Mouse (Mus musculus) MEL (cell line): Measurements from ENCODE around the gene Stat4. TPM values are rescaled to one million over a fixed set of nuclear protein-coding genes. Genes with fewer than 3 reads are reported as not detected.

Source experiments
- DNase-seq: peaks from one replicate; pipeline ENCODE4 v3.0.0; 2011; ENCODE audit warnings: low read depth, low spot score
- H3K27ac ChIP-seq: 2 replicates; pipeline ENCODE4 v1.5.1; 2012; ENCODE audit warnings: low read depth, mild to moderate bottlenecking, control low read depth, low read length, moderate library complexity; ENCODE audit not compliant: control insufficient read depth
- H3K27me3 ChIP-seq, 2 experiments: fragments of 150-350 bp in 1 of 2; sonication (generic) in 1 of 2; 2 replicates each; pipeline ENCODE4 v1.6.1; 2012; ENCODE audit warnings: low read length in 2 of 2, mild to moderate bottlenecking in 2 of 2, improper control_type of control experiment in 1 of 2, moderate library complexity in 1 of 2; ENCODE audit not compliant: insufficient read depth in 2 of 2, control insufficient read depth in 1 of 2
- H3K36me3 ChIP-seq, 2 experiments: 2 replicates each; pipeline ENCODE4 v1.6.1; 2012 to 2014; ENCODE audit warnings: low read length in 2 of 2, improper control_type of control experiment in 1 of 2, inconsistent platforms in 1 of 2, mild to moderate bottlenecking in 1 of 2; ENCODE audit not compliant: insufficient read depth in 2 of 2, control insufficient read depth in 1 of 2
- H3K4me1 ChIP-seq, 2 experiments: fragments of 150-350 bp in 1 of 2; sonication (generic) in 1 of 2; 2 replicates each; pipeline ENCODE4 v1.6.1; 2012; ENCODE audit warnings: low read length in 2 of 2, improper control_type of control experiment in 1 of 2, mild to moderate bottlenecking in 1 of 2; ENCODE audit not compliant: insufficient read depth in 2 of 2, control insufficient read depth in 1 of 2
- H3K4me3 ChIP-seq, 2 experiments: fragments of 150-350 bp in 1 of 2; sonication (generic) in 1 of 2; 2 replicates each; pipeline ENCODE4 v1.5.1; 2012; ENCODE audit warnings: low read depth in 2 of 2, low read length in 2 of 2, mild to moderate bottlenecking in 2 of 2, moderate library complexity in 2 of 2, control low read depth in 1 of 2, improper control_type of control experiment in 1 of 2; ENCODE audit not compliant: control insufficient read depth in 1 of 2, insufficient read depth in 1 of 2
- H3K79me2 ChIP-seq: 2 replicates; pipeline ENCODE4 v1.6.1; 2012; ENCODE audit warnings: mild to moderate bottlenecking, low read length, moderate library complexity; ENCODE audit not compliant: control insufficient read depth, poor library complexity, insufficient read depth
- H3K9ac ChIP-seq: 2 replicates; pipeline ENCODE4 v1.6.1; 2012; ENCODE audit warnings: low read depth, mild to moderate bottlenecking, control low read depth, low read length, moderate library complexity; ENCODE audit not compliant: control insufficient read depth, poor library complexity, severe bottlenecking
- H3K9me3 ChIP-seq: fragments of 150-350 bp; sonication (generic); replicated peaks from 2 replicates; pipeline ENCODE4 v1.6.1; 2012; ENCODE audit warnings: mild to moderate bottlenecking, low read length, improper control_type of control experiment, moderate library complexity; ENCODE audit not compliant: insufficient read depth
- CHD2 ChIP-seq: IDR thresholded peaks from 2 replicates; pipeline ENCODE4 v1.6.1; 2011; ENCODE audit warnings: low read length, improper control_type of control experiment
- CTCF ChIP-seq, 3 experiments: IDR thresholded peaks in 2 of 3; conservative IDR thresholded peaks in 1 of 3; 2 replicates each; pipeline ENCODE4 v1.5.1; 2011 to 2012; ENCODE audit warnings: low read length in 3 of 3, low read depth in 2 of 3, mild to moderate bottlenecking in 2 of 3, improper control_type of control experiment in 1 of 3, inconsistent platforms in 1 of 3, mixed read lengths in 1 of 3, moderate library complexity in 1 of 3; ENCODE audit not compliant: control insufficient read depth in 1 of 3, insufficient read depth in 1 of 3, poor library complexity in 1 of 3, severe bottlenecking in 1 of 3
- E2F4 ChIP-seq: IDR thresholded peaks from 2 replicates; pipeline ENCODE4 v1.6.1; 2011; ENCODE audit warnings: low read depth, low read length, improper control_type of control experiment, borderline replicate concordance
- ELF1 ChIP-seq: IDR thresholded peaks from 2 replicates; pipeline ENCODE4 v1.6.1; 2014; ENCODE audit warnings: low read depth, mild to moderate bottlenecking, inconsistent platforms, low read length, improper control_type of control experiment, moderate library complexity
- ETS1 ChIP-seq: IDR thresholded peaks from 2 replicates; pipeline ENCODE4 v1.6.1; 2012; ENCODE audit warnings: low read depth, mild to moderate bottlenecking, inconsistent platforms, low read length, improper control_type of control experiment, moderate library complexity
- GATA1 ChIP-seq: IDR thresholded peaks from 2 replicates; pipeline ENCODE4 v1.6.1; 2011; ENCODE audit warnings: low read depth, low read length, improper control_type of control experiment
- JUND ChIP-seq: IDR thresholded peaks from 2 replicates; pipeline ENCODE4 v1.6.1; 2011; ENCODE audit warnings: low read depth, mild to moderate bottlenecking, improper control_type of control experiment, low read length
- KAT2A ChIP-seq: conservative IDR thresholded peaks from 2 replicates; pipeline ENCODE4 v1.6.1; 2012; ENCODE audit warnings: low read depth, low read length, improper control_type of control experiment, inconsistent platforms
- MAX ChIP-seq: IDR thresholded peaks from 2 replicates; pipeline ENCODE4 v1.6.1; 2011; ENCODE audit warnings: low read length, improper control_type of control experiment
- MAZ ChIP-seq: IDR thresholded peaks from 2 replicates; pipeline ENCODE4 v1.6.1; 2012; ENCODE audit warnings: low read depth, mild to moderate bottlenecking, inconsistent platforms, low read length, improper control_type of control experiment
- MXI1 ChIP-seq: IDR thresholded peaks from 2 replicates; pipeline ENCODE4 v1.6.1; 2011; ENCODE audit warnings: mild to moderate bottlenecking, low read depth, low read length, improper control_type of control experiment
- NELFE ChIP-seq: IDR thresholded peaks from 2 replicates; pipeline ENCODE4 v1.6.1; 2011; ENCODE audit warnings: low read depth, low read length, improper control_type of control experiment
- NRF1 ChIP-seq: IDR thresholded peaks from 2 replicates; pipeline ENCODE4 v1.6.1; 2014; ENCODE audit warnings: low read depth, mild to moderate bottlenecking, inconsistent platforms, low read length, improper control_type of control experiment, moderate library complexity; ENCODE audit not compliant: poor library complexity, insufficient read depth, severe bottlenecking
- POLR2AphosphoS5 ChIP-seq: IDR thresholded peaks from 2 replicates; pipeline ENCODE4 v1.6.1; 2012; ENCODE audit warnings: low read depth, borderline replicate concordance, mild to moderate bottlenecking, inconsistent platforms, low read length, moderate library complexity, mixed read lengths
- RCOR1 ChIP-seq: IDR thresholded peaks from 2 replicates; pipeline ENCODE4 v1.6.1; 2012; ENCODE audit warnings: low read depth, mild to moderate bottlenecking, inconsistent platforms, low read length, improper control_type of control experiment
- SMC3 ChIP-seq: IDR thresholded peaks from 2 replicates; pipeline ENCODE4 v1.6.1; 2011; ENCODE audit warnings: low read depth, low read length, improper control_type of control experiment
- UBTF ChIP-seq: IDR thresholded peaks from 2 replicates; pipeline ENCODE4 v1.6.1; 2012; ENCODE audit warnings: low read depth, mild to moderate bottlenecking, inconsistent platforms, low read length, improper control_type of control experiment, moderate library complexity, borderline replicate concordance; ENCODE audit not compliant: insufficient read depth
- USF2 ChIP-seq, 2 experiments: IDR thresholded peaks; 2 replicates each; pipeline ENCODE4 v1.6.1; 2011 to 2012; ENCODE audit warnings: improper control_type of control experiment in 2 of 2, low read length in 2 of 2, borderline replicate concordance in 1 of 2, inconsistent platforms in 1 of 2, low read depth in 1 of 2, mild to moderate bottlenecking in 1 of 2; ENCODE audit not compliant: insufficient read depth in 1 of 2
- ZC3H11A ChIP-seq: IDR thresholded peaks from 2 replicates; pipeline ENCODE4 v1.6.1; 2012; ENCODE audit warnings: low read depth, mild to moderate bottlenecking, inconsistent platforms, low read length, improper control_type of control experiment
- ZKSCAN1 ChIP-seq: IDR thresholded peaks from 2 replicates; pipeline ENCODE4 v1.6.1; 2012; ENCODE audit warnings: low read depth, mild to moderate bottlenecking, inconsistent platforms, low read length, improper control_type of control experiment, moderate library complexity
- ZMIZ1 ChIP-seq: IDR thresholded peaks from 2 replicates; pipeline ENCODE4 v1.6.1; 2012; ENCODE audit warnings: low read depth, mild to moderate bottlenecking, inconsistent platforms, low read length, improper control_type of control experiment, moderate library complexity
- ZNF384 ChIP-seq: IDR thresholded peaks from 2 replicates; pipeline ENCODE4 v1.6.1; 2012; ENCODE audit warnings: low read depth, mild to moderate bottlenecking, inconsistent platforms, low read length, improper control_type of control experiment
- polyA plus RNA-seq, 2 experiments: library from polyadenylated mRNA; stranded (reverse) in 1 of 2; unstranded in 1 of 2; fragments of >175 nt in 1 of 2; fragments of >200 nt in 1 of 2; gene quantifications; 2 replicates each; pipeline versions ENCODE4 v1.2.1 to v1.2.4; 2012; ENCODE audit warnings: low replicate concordance in 2 of 2, low read depth in 1 of 2; ENCODE audit not compliant: insufficient read length in 2 of 2, insufficient read depth in 1 of 2, missing spikeins in 1 of 2
- total RNA-seq: library from RNA; depleted of rRNA; stranded (reverse); fragments of 300-350 nt; gene quantifications from 2 replicates; pipeline ENCODE4 v1.2.3, GENCODE M21; 2012

Gene Stat4
- total and polyA plus RNA-seq, 3 experiments = not detected

DNA sequence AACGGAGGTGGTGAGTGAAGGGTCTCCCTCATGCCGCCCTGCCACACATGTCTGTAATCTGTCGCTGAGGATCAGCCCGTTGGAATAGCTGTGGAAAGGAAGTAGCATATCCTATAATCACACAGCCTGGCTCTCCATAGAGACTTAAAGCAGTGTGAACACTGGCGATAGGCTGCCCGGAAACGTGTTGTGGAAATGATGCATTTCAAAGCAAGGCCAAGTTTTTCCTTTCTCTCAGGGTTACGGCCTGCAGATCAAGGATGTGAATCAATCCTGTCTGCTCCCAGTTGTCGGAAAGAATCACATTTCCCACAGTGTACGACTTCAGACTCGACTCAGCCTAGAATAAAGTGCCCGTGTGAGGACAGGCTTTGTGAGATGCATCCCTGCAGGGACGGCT, 165.4 kb downstream of the Stat4 start:
- no peaks in the 10 kb centered on the region for H3K9me3 ChIP-seq
- H3K27ac ChIP-seq = no peak overlapping the region
- H3K79me2 ChIP-seq = no peaks in the 10 kb centered on the region
- H3K36me3 ChIP-seq = peaks cover 3 to 8% of the 10 kb centered on the region in 2 experiments
- H3K27me3 ChIP-seq = no peaks in the 10 kb centered on the region
- peaks cover 5 to 14% of the 10 kb centered on the region in 2 experiments for H3K4me1 ChIP-seq
- H3K9ac ChIP-seq = no peak overlapping the region
- DNase-seq = no peak
- TF ChIP-seq JUND (no peak), KAT2A (no peak), RCOR1 (no peak), ETS1 (no peak), E2F4 (no peak), MXI1 (no peak), MAX (no peak), GATA1 (no peak), USF2 (IDR thresholded peaks at IDR 0.05; ENCODE audit: borderline replicate concordance in 1 of 2, insufficient read depth in 1 of 2, low read depth in 1 of 2, low read length in 2 of 2) (no peak), ZC3H11A (no peak), POLR2AphosphoS5 (no peak), CHD2 (no peak), SMC3 (no peak), NELFE (no peak), NRF1 (no peak), ZNF384 (no peak), ZKSCAN1 (no peak)
- H3K4me3 ChIP-seq = no peak overlapping the region

DNA sequence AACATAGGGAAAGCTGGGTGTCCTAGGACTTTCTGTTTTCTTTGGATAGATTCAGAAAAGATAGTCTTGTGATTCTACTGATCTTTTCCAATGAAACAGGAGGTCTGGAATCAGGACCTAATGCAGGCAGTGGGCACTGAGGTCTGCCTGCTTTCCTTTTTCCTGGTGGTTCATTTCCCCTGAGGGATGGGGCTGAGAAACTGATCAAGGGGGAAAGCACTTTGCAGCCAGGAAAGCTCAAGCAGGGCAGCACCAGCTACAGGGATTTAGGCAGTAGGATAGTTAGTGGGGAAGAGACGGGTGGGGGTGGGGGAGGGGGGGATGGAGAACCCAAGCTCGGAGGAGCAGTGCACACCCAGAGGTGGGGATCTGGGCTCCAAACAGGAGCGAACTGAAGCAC, 166.0 kb downstream of the Stat4 start:
- Histone ChIP-seq H3K79me2 (no peaks in the 10 kb centered on the region), H3K9ac (no peak overlapping the region), H3K4me3 (no peak overlapping the region), H3K27ac (no peak overlapping the region), H3K36me3 (peaks cover 3 to 8% of the 10 kb centered on the region in 2 experiments), H3K9me3 (no peaks in the 10 kb centered on the region), H3K27me3 (no peaks in the 10 kb centered on the region), H3K4me1 (peaks cover 5 to 14% of the 10 kb centered on the region in 2 experiments)
- no peak for TF ChIP-seq NELFE
- TF ChIP-seq NRF1 = no peak
- no peak for TF ChIP-seq MAZ
- no peak for TF ChIP-seq MXI1
- TF ChIP-seq CTCF (IDR thresholded peaks at IDR 0.05 in 2 of 3, conservative IDR thresholded peaks at IDR 0.05 in 1 of 3; ENCODE audit: control insufficient read depth in 1 of 3, insufficient read depth in 1 of 3, low read depth in 2 of 3, low read length in 3 of 3, poor library complexity in 1 of 3, severe bottlenecking in 1 of 3) = no peak
- no peak for TF ChIP-seq E2F4
- TF ChIP-seq ZMIZ1 = no peak
- no peak for TF ChIP-seq UBTF
- no peak for TF ChIP-seq JUND
- no peak for TF ChIP-seq RCOR1
- TF ChIP-seq ELF1 = no peak
- DNase-seq = no peak
